Mouse (Mus musculus) heart, embryonic 10.5 days (tissue): Measurements from ENCODE around the gene Trafd1. TPM values are rescaled to one million over a fixed set of nuclear protein-coding genes. Genes with fewer than 3 reads are reported as not detected.
"Not testable (repeated sequence)": the region's sequence is repeated elsewhere in the genome, so short reads cannot be mapped to it uniquely, and the experiment has no call there.

Experiments used
- DNase-seq: peaks from one replicate; pipeline ENCODE4 v3.0.0-alpha.2; 2017; ENCODE audit warnings: low spot score
- H3K27ac ChIP-seq: fragments of 300-500 bp; sonication (generic); 2 replicates; pipeline ENCODE4 v1.5.1; 2016; ENCODE audit warnings: mild to moderate bottlenecking
- H3K27me3 ChIP-seq: fragments of 300-500 bp; sonication (generic); 2 replicates; pipeline ENCODE4 v1.6.1; 2016; ENCODE audit warnings: mild to moderate bottlenecking; ENCODE audit not compliant: poor library complexity, insufficient read depth, severe bottlenecking
- H3K36me3 ChIP-seq: fragments of 300-500 bp; sonication (generic); 2 replicates; pipeline ENCODE4 v1.6.1; 2016; ENCODE audit warnings: mild to moderate bottlenecking, moderate library complexity
- H3K4me1 ChIP-seq: fragments of 300-500 bp; sonication (generic); 2 replicates; pipeline ENCODE4 v1.6.1; 2016; ENCODE audit warnings: mild to moderate bottlenecking
- H3K4me3 ChIP-seq: fragments of 300-500 bp; sonication (generic); 2 replicates; pipeline ENCODE4 v1.5.1; 2016; ENCODE audit warnings: mild to moderate bottlenecking, moderate library complexity
- H3K9me3 ChIP-seq: fragments of 300-500 bp; sonication (generic); 2 replicates; pipeline ENCODE4 v1.6.1; 2016; ENCODE audit warnings: mild to moderate bottlenecking, moderate library complexity
- WGBS: fragments of 180-500 bp; shearing (Covaris S2); methylation state at CpG from one replicate; pipeline ENCODE4 v1.1.7; 2016; 5-methylcytosine and 5-hydroxymethylcytosine counted together
- polyA plus RNA-seq: library from polyadenylated mRNA; unstranded; fragments of >200 nt; fragmentation: Nextera tagmentation; extraction: Ambion mirVana; gene quantifications from 2 replicates; pipeline ENCODE4 v1.2.1, GENCODE M21; 2016

Gene Trafd1
- polyA plus RNA-seq, 1 experiment from 2014 or later = 71.9 TPM

DNA sequence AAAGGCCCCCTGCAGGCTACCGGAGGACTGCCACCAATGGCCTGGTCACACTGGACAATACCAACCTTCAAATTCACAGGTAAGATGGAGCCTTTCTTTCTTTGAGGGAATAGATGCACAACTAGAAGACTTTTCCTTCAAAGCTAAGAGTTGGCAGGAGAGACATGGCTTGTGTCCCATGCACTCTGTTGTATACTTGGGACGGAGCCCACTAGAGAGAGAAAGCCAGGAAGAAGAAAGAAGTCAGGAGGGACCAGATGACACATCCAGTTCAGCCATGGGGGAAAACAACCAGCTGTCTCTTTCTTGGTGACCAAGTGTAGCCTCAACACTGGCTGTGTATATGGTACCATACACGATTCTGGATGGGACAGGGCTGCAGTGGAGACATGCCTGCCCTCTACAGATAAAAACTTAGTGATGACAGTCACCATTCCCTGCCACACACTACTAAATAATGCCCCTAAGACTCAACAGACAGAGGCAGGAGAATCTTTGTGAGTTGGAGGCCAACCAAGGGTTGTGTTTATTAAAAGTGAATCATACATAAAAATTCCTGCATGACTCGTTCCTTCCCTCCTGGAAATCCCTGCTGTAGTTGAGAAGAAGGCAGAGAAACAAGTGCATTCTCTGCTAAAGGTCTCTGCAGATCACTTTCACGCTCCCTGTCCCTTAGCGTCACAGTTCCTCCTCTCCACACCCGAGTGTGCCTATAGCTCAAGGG is 45.8 kb downstream of the Trafd1 start:
- no peak for DNase-seq
- peaks cover 10% of the 10 kb centered on the region for H3K4me1 ChIP-seq
- H3K27me3 ChIP-seq = no peaks in the 10 kb centered on the region
- peaks cover 92% of the 10 kb centered on the region for H3K36me3 ChIP-seq
- H3K9me3 ChIP-seq = no peaks in the 10 kb centered on the region
- H3K4me3 ChIP-seq = no peak overlapping the region
- H3K27ac ChIP-seq = no peak overlapping the region
- 89% methylated on average over 7 of the region's 7 CpGs for WGBS

- no peak for DNase-seq
- 89% methylated on average over 6 of the region's 6 CpGs for WGBS
- no peaks in the 10 kb centered on the region for H3K27me3 ChIP-seq
- peaks cover 92% of the 10 kb centered on the region for H3K36me3 ChIP-seq
- peaks cover 10% of the 10 kb centered on the region for H3K4me1 ChIP-seq
- no peak overlapping the region for H3K27ac ChIP-seq
- no peak overlapping the region for H3K4me3 ChIP-seq
- no peaks in the 10 kb centered on the region for H3K9me3 ChIP-seq
These were observed 48.7 kb downstream of the Trafd1 start for GRCm38 (mm10) chr5:121336776-121337175.

- DNase-seq = no peak
- WGBS = 84% methylated on average over 3 of the region's 3 CpGs
- Histone ChIP-seq H3K27ac (no peak overlapping the region), H3K4me3 (no peak overlapping the region), H3K27me3 (no peaks in the 10 kb centered on the region), H3K9me3 (no peaks in the 10 kb centered on the region), H3K36me3 (peaks cover 93% of the 10 kb centered on the region), H3K4me1 (peaks cover 6% of the 10 kb centered on the region)
These were observed 49.4 kb downstream of the Trafd1 start for GRCm38 (mm10) chr5:121336009-121336408.

DNA sequence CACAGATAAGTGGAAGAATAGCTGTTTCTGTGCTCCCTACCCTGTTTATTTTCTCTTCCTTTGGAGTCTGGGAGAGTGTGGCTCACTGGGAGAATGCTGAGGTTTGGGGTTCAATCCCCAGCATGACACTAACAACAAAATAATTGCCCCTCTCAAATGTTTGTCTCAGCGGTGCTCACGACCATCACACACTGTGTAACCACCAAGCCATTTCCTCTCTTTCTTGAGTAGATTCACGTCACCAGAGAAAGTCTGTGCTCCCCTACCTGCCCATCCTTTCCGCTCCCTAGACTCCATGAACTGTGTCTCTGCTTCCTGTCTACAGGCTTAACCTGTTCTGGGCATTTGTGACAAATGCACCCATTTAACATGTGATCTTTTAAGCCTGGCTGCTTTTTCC is 50.0 kb downstream of the Trafd1 start:
- H3K36me3 ChIP-seq = peaks cover 94% of the 10 kb centered on the region
- no peaks in the 10 kb centered on the region for H3K9me3 ChIP-seq
- no peaks in the 10 kb centered on the region for H3K27me3 ChIP-seq
- no peak overlapping the region for H3K27ac ChIP-seq
- 82% methylated on average over 4 of the region's 4 CpGs for WGBS
- no peak overlapping the region for H3K4me3 ChIP-seq
- DNase-seq = no peak
- peaks cover under 1% of the 10 kb centered on the region; the same call in 1 of the 2 replicates for H3K4me1 ChIP-seq

DNA sequence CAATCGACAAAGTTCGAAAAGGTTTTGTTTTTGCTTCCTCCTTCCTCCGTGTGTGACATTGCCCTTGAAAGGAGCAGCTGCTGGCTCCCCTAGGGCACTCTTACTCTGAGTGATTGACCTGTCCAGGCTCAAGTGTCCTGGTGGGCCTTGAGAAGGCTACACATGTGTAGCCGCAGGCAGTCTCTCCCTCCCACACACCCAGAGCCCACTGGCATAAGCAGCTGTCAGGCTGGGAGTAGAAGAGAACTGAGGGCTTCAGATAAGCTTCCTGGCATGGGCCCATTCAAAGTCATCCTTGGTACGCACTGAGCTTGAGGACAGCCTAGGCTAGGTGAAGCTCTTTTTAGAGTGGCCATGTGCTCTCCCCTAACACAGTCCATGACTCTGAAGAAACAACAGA is 51.0 kb downstream of the Trafd1 start:
- no peak for DNase-seq
- Histone ChIP-seq H3K9me3 (no peaks in the 10 kb centered on the region), H3K27ac (no peak overlapping the region), H3K27me3 (no peaks in the 10 kb centered on the region), H3K36me3 (peaks cover 91% of the 10 kb centered on the region), H3K4me1 (no peaks in the 10 kb centered on the region), H3K4me3 (no peak overlapping the region)
- WGBS = 83% methylated on average over 5 of the region's 5 CpGs

GRCm38 (mm10) chr5:121333976-121334375 is 51.5 kb downstream of the Trafd1 start:
- no peak overlapping the region for H3K27ac ChIP-seq
- no peaks in the 10 kb centered on the region for H3K9me3 ChIP-seq
- H3K36me3 ChIP-seq = peaks cover 91% of the 10 kb centered on the region
- WGBS = 92% methylated on average over 9 of the region's 9 CpGs
- no peak for DNase-seq
- H3K27me3 ChIP-seq = no peaks in the 10 kb centered on the region
- H3K4me1 ChIP-seq = no peaks in the 10 kb centered on the region
- H3K4me3 ChIP-seq = no peak overlapping the region

DNA sequence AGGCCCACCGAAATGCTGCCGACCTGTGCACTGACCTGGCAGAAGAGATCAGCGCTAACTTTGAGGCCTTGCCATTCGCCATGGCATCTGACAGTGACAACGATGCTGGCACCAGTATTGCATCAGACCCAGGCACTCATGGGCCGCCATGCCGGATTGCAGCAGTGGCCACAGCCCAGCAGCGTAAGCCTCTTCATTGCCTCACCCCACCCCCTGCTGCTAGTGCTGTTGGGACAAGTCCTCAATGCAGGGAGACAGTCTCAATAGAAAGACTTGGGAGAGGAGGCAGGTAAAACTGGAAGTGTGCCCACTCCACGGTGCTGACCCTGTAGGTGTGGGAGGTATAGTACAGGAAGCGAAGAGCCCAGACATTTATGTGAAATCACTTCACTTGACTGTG is 53.7 kb downstream of the Trafd1 start:
- Histone ChIP-seq H3K27ac (no peak overlapping the region), H3K9me3 (no peaks in the 10 kb centered on the region), H3K36me3 (peaks cover 88% of the 10 kb centered on the region), H3K4me3 (no peak overlapping the region), H3K27me3 (no peaks in the 10 kb centered on the region), H3K4me1 (no peaks in the 10 kb centered on the region)
- WGBS = 94% methylated on average over 10 of the region's 10 CpGs
- no peak for DNase-seq

GRCm38 (mm10) chr5:121330154-121330816 is 55.1 kb downstream of the Trafd1 start:
- not testable (repeated sequence) for DNase-seq, H3K4me1 ChIP-seq, H3K9me3 ChIP-seq, H3K27me3 ChIP-seq
- WGBS = 76% methylated on average over 15 of the region's 19 CpGs
- Histone ChIP-seq H3K36me3 (peaks cover 90% of the 10 kb centered on the region), H3K4me3 (peak overlapping the region; percentile 40; the same call in 1 of the 2 replicates), H3K27ac (peak overlapping the region; percentile 81; the same call in 1 of the 2 replicates)

DNA sequence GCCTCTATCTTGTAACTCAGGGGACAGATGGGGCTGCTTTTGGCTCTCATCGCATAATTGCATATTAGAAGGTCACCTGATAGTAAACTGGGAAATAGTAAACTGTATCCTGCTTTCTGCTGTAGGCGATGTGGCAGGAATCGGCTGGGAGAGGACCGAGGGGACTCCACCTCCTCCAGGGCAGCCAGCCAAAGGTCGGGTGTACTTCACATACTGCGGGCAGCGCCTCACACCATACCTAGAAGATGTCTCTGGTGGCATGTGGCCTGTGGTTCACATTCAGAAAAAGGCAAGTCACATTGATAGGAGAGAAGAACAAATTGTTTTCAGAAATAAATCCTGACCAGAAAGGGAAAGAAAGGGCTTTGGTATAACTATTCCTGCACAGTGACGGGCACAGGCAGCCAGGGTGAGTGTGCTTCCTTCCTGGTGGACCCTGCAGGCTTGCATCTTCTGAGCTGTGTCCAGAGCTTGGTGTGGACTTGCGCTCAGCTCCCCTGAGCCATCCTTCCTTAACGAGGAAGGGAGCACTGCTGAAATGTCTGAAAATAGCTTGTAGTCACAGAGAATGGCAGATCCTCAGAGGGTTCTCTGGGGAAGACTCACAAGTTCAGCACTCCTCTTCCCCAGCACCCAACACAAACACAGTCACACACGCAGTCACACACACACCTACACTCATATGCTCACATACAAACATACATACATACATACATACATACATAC is 55.9 kb downstream of the Trafd1 start:
- H3K27ac ChIP-seq = peak overlapping the region; percentile 39; the same call in 1 of the 2 replicates
- WGBS = 76% methylated on average over 11 of the region's 11 CpGs
- no peaks in the 10 kb centered on the region for H3K4me1 ChIP-seq
- H3K4me3 ChIP-seq = peak overlapping the region; percentile 40
- DNase-seq = no peak
- no peaks in the 10 kb centered on the region for H3K9me3 ChIP-seq
- H3K27me3 ChIP-seq = no peaks in the 10 kb centered on the region
- H3K36me3 ChIP-seq = peaks cover 89% of the 10 kb centered on the region

GRCm38 (mm10) chr5:121326079-121326805 is 59.2 kb downstream of the Trafd1 start:
- no peaks in the 10 kb centered on the region for H3K9me3 ChIP-seq
- 92% methylated on average over 14 of the region's 14 CpGs for WGBS
- no peak for DNase-seq
- H3K36me3 ChIP-seq = peaks cover 89% of the 10 kb centered on the region
- H3K27me3 ChIP-seq = no peaks in the 10 kb centered on the region
- no peaks in the 10 kb centered on the region for H3K4me1 ChIP-seq
- H3K4me3 ChIP-seq = no peak overlapping the region
- no peak overlapping the region for H3K27ac ChIP-seq
